Mouse (Mus musculus): ENCODE measurements around the gene Stoml1. TPM values are rescaled to one million over a fixed set of nuclear protein-coding genes. Genes with fewer than 3 reads are reported as not detected.
"Not testable (repeated sequence)": the region's sequence is repeated elsewhere in the genome, so short reads cannot be mapped to it uniquely, and the experiment has no call there.

Gene Stoml1
- polyA plus RNA-seq, 2 experiments from 2014 or later = 21.1 to 23.9 TPM

GRCm38 (mm10) chr9:58241780-58242485 is 11.0 kb upstream of the Stoml1 start:
- no peak for ATAC-seq

- ATAC-seq = no peak
Measured at GRCm38 (mm10) chr9:58242696-58243095, 10.3 kb upstream of the Stoml1 start.

- no peak for ATAC-seq
Measured at GRCm38 (mm10) chr9:58243696-58244095, 9.3 kb upstream of the Stoml1 start.

- no peak for ATAC-seq
Measured at GRCm38 (mm10) chr9:58246083-58246591, 6.8 kb upstream of the Stoml1 start.

DNA sequence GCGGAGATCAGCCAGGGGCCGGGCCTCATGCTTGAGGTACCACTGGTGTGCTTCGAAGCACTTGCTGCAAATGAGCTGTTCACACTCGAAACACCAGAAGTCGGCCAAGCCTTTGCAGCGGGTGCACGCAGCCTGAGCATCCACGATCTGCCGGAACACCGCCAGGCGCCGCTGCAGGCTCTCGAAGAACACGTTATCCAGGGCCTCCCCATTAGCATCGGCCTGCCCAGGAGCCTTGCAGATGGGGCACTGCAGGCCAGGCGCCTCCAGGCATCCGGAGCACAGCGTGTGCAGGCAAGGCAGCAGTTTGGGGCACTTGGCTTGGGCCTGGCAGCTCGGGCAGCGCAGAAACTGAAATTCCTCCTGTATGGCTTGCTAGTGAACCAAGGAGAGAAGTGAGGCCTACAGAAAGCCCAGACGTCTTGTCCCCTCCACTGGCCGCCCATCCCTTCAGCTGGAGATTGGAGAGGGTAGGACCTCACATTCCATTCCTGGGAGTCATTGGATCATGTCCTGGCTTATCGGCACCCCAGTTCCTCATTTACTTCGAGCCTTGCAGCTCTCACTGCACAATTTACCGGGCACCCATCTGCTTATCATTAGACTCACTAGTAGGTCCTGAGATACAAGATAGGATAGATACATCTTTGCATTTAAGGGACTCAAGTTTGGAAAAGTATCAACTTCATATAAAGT is 5.8 kb upstream of the Stoml1 start:
- peak; percentile 62 for ATAC-seq

GRCm38 (mm10) chr9:58248746-58249413 is 4.1 kb upstream of the Stoml1 start:
- no peak for ATAC-seq

- ATAC-seq = peak; percentile 54
Measured at GRCm38 (mm10) chr9:58249592-58250192, 3.3 kb upstream of the Stoml1 start, which contains the start of gene Pml. Pml (minus strand) TSS chr9:58249786.

GRCm38 (mm10) chr9:58250322-58250721 is 2.6 kb upstream of the Stoml1 start:
- no peak for ATAC-seq

DNA sequence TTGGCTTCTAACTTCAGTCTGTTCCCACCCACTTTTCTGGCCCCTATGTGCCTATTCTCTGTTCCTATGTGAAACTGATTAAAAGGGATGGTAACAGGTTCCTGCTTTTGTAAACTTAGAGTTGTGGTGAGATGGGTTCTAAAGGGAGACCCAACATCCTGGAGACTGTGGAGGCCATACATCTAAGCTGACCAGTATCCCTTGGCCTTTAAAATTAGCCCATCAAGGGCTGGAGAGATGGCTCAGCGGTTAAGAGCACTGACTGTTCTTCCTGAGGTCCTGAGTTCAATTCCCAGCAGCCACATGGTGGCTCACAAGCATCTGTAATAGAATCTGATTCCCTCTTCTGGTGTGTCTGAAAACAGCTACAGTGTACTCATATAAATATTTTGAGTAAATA is 2.2 kb upstream of the Stoml1 start:
- ATAC-seq = not testable (repeated sequence)

DNA sequence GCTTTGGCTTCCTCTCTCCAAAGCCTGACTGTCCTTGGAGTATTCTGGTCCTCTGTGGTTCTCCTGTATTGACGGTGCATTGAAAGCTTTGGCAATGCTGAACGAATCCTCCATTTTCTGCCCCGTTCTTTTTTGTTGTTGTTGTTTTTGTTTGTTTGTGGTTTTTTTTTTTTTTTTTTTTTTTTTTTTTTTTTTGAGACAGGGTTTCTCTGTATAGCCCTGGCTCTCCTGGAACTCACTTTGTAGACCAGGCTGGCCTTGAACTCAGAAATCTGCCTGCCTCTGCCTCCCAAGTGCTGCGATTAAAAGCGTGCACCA is 800 bp downstream of the Stoml1 start:
- ATAC-seq = not testable (repeated sequence)

- ATAC-seq = no peak
Measured at GRCm38 (mm10) chr9:58255105-58255504, 2.1 kb downstream of the Stoml1 start.

GRCm38 (mm10) chr9:58255704-58256685 is 3.0 kb downstream of the Stoml1 start:
- no peak for ATAC-seq

GRCm38 (mm10) chr9:58262507-58262906 is 9.5 kb downstream of the Stoml1 start:
- no peak for ATAC-seq

GRCm38 (mm10) chr9:58265368-58265767 is 12.4 kb downstream of the Stoml1 start:
- ATAC-seq = no peak

GRCm38 (mm10) chr9:58266571-58267011 is 13.6 kb downstream of the Stoml1 start:
- no peak for ATAC-seq

GRCm38 (mm10) chr9:58267046-58267445 is 14.1 kb downstream of the Stoml1 start:
- no peak for ATAC-seq

DNA sequence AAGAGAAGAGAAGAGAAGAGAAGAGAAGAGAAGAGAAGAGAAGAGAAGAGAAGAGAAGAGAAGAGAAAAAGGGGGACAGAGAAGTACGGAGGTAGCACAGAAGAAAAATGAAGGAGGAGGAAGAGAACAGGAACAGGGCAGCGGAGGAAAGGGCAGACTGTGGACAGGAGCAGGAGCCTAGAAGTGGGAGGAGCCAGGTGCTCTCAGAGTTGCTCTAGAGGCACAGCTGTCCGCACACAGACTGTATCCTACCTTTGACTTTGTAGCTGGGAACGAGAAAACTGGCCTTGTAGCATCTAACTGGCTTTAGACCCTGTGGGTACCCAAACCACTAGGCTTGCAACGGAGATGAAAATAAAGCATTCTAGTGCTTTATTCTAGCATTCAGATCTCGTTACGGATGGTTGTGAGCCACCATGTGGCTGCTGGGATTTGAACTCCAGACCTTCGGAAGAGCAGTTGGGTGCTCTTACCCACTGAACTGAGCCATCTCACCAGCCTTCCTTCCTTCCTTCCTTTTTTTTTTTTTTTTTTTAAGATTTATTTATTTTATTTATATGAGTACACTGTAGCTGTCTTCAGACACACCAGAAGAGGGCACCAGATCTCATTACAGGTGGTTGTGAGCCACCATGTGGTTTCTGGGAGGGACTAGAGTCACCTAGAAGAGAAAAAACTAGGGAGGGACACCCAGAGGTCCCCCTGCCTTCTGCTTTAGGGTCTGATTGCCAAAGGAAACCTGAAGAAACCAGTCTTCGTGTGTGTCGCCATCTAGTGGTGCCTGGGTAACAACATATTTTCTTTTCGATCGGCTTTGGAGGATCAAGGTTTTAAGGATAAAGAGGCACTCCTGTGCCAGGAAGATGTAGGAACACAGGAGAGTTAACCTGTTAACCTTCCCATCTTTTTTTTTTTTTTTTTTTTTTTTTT is 15.7 kb downstream of the Stoml1 start:
- no peak for ATAC-seq

DNA sequence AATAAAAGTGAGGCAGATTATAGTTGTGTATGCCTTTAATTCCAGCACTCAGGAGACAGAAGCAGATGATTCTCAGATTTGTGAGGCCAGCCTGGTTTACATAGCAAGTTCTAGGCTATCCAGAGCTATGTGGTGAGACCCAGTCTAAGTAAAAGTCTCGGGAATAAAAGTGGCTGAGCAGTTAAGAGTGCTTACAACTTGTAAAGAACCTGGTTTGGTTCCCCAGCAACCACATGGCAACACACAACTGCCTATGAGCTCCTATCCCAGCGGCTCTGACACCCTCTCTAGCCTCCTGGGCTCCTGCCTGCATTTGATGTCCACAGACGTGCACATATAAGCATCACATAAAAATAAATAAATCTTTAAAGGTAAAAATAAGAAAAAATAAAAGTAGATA is 17.1 kb downstream of the Stoml1 start:
- no peak for ATAC-seq

- ATAC-seq = peak; percentile 73
Measured at GRCm38 (mm10) chr9:58271109-58271508, 18.1 kb downstream of the Stoml1 start.

GRCm38 (mm10) chr9:58271551-58271950 is 18.6 kb downstream of the Stoml1 start:
- ATAC-seq = not testable (repeated sequence)

Data from activated CD4-positive, CD25-positive, alpha-beta regulatory T cell, adult 4 months (primary cell).